Mouse (Mus musculus): ENCODE results near the gene Plekha7. TPM values are rescaled to one million over a fixed set of nuclear protein-coding genes. Genes with fewer than 3 reads are reported as not detected.

The Plekha7 gene
- polyA plus RNA-seq, 1 experiment = 0.25 TPM

DNA sequence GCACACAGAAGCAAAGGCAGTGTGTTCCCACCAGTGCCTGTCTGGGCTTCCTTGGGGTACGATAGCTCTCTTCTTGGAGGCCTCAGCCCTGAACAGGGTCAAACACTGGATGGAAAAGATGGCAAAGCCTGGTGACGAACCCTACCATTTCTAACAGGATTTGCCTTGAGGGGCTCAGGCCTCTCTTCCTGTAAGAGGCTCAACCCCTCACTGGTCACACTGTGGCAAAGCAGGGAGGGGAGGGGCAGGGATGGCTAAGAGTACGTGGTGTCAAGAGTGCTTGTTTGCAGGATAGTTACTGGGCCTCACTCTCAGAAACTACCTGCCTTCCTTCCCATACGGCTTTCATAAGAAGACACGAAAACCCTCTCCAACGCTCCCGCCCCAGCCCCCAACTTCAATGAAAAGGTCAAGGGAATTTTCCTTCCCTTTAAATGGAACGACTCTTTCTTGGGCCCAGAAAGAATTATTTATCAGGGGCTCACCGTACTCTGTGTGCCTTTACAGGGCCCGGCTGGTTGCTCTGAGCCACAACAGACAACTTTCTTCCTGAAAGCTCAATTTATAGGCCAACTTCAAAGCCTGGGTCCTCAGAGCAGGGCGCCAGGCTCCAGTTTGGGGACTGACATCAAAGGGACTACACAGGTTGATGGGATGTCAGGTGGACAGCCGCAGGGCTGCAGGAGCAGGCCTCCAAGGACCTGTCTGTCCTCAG is 192.8 kb downstream of the Plekha7 start:
- H3K79me2 ChIP-seq (ENCODE audit: control insufficient read depth, insufficient read depth) = no peaks in the 10 kb centered on the region
- no peaks in the 10 kb centered on the region for H3K36me3 ChIP-seq (ENCODE audit: control insufficient read depth, insufficient read depth)
- TF ChIP-seq FOSL1 (IDR thresholded peaks at IDR 0.05; ENCODE audit: insufficient read depth, low read length, poor library complexity, severe bottlenecking) (no peak), MAX (IDR thresholded peaks at IDR 0.05) (no peak), CEBPB (IDR thresholded peaks at IDR 0.05; ENCODE audit: low read depth) (no peak), CTCF (IDR thresholded peaks at IDR 0.05; ENCODE audit: control insufficient read depth, insufficient read depth, insufficient read length) (no peak), USF1 (IDR thresholded peaks at IDR 0.05; ENCODE audit: low read depth) (no peak), MYOD1 (IDR thresholded peaks at IDR 0.05; ENCODE audit: control insufficient read depth, insufficient read length, low read depth) (no peak), MYOG (IDR thresholded peaks at IDR 0.05; ENCODE audit: control insufficient read depth, extremely low read depth, insufficient read length) (no peak)
- H3K4me3 ChIP-seq (ENCODE audit: insufficient read depth, poor library complexity, severe bottlenecking) = no peak overlapping the region
- H3K27me3 ChIP-seq (ENCODE audit: control insufficient read depth, insufficient read depth, insufficient read length) = no peaks in the 10 kb centered on the region
- H3K79me3 ChIP-seq (ENCODE audit: low read depth) = no peaks in the 10 kb centered on the region
- H3ac ChIP-seq (ENCODE audit: control insufficient read depth, insufficient read length, low read depth) = no peak overlapping the region

DNA sequence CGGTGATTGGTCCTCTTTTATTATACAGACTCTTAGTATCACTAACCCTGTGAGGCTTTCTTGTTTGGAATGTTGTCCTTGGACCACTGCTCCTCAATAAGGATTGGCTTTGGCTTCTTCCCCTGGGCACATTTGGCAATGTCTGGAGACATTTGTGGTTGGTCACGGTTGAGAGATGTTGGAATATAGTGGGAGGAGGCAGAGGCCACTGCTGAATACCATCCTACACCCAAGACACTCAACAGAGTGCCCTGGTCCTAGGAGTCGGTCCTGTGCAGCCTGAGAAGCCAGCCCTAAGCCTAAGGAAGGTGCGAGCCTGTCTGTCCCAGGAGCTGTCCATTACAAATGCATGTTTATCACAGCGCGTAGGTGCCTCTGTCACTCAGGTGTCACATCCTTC is 196.6 kb downstream of the Plekha7 start:
- H3K36me3 ChIP-seq (ENCODE audit: control insufficient read depth, insufficient read depth) = no peaks in the 10 kb centered on the region
- no peak overlapping the region for H3ac ChIP-seq (ENCODE audit: control insufficient read depth, insufficient read length, low read depth)
- no peaks in the 10 kb centered on the region for H3K79me3 ChIP-seq (ENCODE audit: low read depth)
- H3K27me3 ChIP-seq (ENCODE audit: control insufficient read depth, insufficient read depth, insufficient read length) = no peaks in the 10 kb centered on the region
- H3K79me2 ChIP-seq (ENCODE audit: control insufficient read depth, insufficient read depth) = no peaks in the 10 kb centered on the region
- TF ChIP-seq FOSL1 (IDR thresholded peaks at IDR 0.05; ENCODE audit: insufficient read depth, low read length, poor library complexity, severe bottlenecking) (no peak), CTCF (IDR thresholded peaks at IDR 0.05; ENCODE audit: control insufficient read depth, insufficient read depth, insufficient read length) (no peak)
- no peak overlapping the region for H3K4me3 ChIP-seq (ENCODE audit: insufficient read depth, poor library complexity, severe bottlenecking)

DNA sequence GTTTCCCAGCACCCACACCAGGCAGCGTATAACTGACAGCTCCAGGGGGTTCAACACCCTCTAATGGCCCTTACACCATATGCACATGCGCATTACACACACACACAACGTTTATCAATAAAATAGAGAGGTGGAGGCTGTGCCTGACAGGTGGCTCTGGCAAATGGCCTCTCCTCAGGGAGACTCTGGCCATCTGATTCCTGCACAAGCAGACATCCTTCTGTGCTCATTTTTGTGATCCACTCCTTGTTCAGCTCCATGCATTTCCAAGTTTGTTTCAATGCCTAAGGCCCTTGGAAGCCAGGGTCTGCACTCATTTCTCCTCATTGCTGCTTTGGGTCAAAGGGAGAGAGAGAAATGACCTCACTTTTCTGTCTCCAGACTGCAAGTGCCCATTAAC is 197.5 kb downstream of the Plekha7 start:
- Histone ChIP-seq H3K27me3 (ENCODE audit: control insufficient read depth, insufficient read depth, insufficient read length) (no peaks in the 10 kb centered on the region), H3K36me3 (ENCODE audit: control insufficient read depth, insufficient read depth) (no peaks in the 10 kb centered on the region), H3ac (ENCODE audit: control insufficient read depth, insufficient read length, low read depth) (no peak overlapping the region), H3K79me3 (ENCODE audit: low read depth) (no peaks in the 10 kb centered on the region), H3K4me3 (ENCODE audit: insufficient read depth, poor library complexity, severe bottlenecking) (no peak overlapping the region), H3K79me2 (ENCODE audit: control insufficient read depth, insufficient read depth) (no peaks in the 10 kb centered on the region)
- TF ChIP-seq MAX (IDR thresholded peaks at IDR 0.05) = no peak

DNA sequence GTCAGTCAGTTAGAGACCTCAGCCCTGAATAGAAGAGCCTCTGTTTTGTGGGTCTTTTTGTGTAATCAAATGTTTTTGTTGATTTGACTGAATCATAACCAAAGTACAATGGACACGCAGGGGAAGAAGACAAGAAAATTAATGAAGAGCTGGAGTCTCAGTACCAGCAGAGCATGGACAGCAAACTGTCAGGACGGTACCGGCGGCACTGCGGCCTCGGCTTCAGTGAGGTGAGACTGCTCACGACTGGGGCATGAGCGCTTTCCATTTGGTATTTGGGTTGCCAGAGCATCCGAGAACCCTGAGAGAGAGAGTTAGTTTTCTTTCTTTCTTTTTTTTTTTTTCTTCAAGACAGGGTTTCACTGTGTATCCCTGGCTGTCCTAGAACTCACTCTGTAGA is 205.1 kb downstream of the Plekha7 start:
- Histone ChIP-seq H3K27me3 (ENCODE audit: control insufficient read depth, insufficient read depth, insufficient read length) (no peaks in the 10 kb centered on the region), H3ac (ENCODE audit: control insufficient read depth, insufficient read length, low read depth) (no peak overlapping the region), H3K79me3 (ENCODE audit: low read depth) (peaks cover 11% of the 10 kb centered on the region), H3K36me3 (ENCODE audit: control insufficient read depth, insufficient read depth) (peaks cover 35% of the 10 kb centered on the region), H3K4me3 (ENCODE audit: insufficient read depth, poor library complexity, severe bottlenecking) (no peak overlapping the region), H3K79me2 (ENCODE audit: control insufficient read depth, insufficient read depth) (peaks cover 22% of the 10 kb centered on the region)
- TF ChIP-seq CTCF (IDR thresholded peaks at IDR 0.05; ENCODE audit: control insufficient read depth, insufficient read depth, insufficient read length) = no peak
- TF ChIP-seq USF1 (IDR thresholded peaks at IDR 0.05; ENCODE audit: low read depth) = no peak
- no peak for TF ChIP-seq MAX (IDR thresholded peaks at IDR 0.05)
- TF ChIP-seq MYOG (IDR thresholded peaks at IDR 0.05; ENCODE audit: control insufficient read depth, extremely low read depth, insufficient read length) = no peak

DNA sequence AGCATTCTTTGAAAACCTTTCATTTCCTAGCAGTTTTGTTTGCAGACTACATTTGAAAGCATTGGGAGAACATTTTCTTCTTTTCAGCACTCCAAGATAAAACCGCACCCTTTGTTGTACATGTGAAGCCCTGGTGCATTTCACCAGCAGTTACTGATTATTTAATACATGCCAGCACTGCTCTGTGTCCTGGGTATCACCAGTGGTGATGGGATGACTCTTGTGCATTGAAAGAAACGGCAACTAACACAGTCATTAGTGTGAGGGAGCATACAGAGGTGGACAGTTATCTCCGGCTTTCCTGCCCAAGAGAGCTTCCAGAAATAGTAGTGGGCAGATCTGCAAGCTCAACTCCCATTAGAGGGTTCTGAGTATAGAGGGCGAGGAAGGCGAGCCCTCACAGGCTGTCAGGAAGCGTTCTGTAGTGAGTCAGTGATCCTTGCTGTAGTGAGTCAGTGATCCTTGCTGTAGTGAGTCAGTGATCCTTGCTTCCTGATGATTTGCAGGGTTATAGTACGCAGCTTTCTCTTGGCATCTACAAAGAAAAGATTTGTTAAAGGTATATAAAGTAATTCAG is 208.1 kb downstream of the Plekha7 start:
- no peak for TF ChIP-seq CTCF (IDR thresholded peaks at IDR 0.05; ENCODE audit: control insufficient read depth, insufficient read depth, insufficient read length)
- no peak for TF ChIP-seq MYOG (IDR thresholded peaks at IDR 0.05; ENCODE audit: control insufficient read depth, extremely low read depth, insufficient read length)
- Histone ChIP-seq H3K36me3 (ENCODE audit: control insufficient read depth, insufficient read depth) (peaks cover 34% of the 10 kb centered on the region), H3K79me3 (ENCODE audit: low read depth) (peaks cover 38% of the 10 kb centered on the region), H3K4me3 (ENCODE audit: insufficient read depth, poor library complexity, severe bottlenecking) (no peak overlapping the region), H3K27me3 (ENCODE audit: control insufficient read depth, insufficient read depth, insufficient read length) (no peaks in the 10 kb centered on the region), H3K79me2 (ENCODE audit: control insufficient read depth, insufficient read depth) (peaks cover 52% of the 10 kb centered on the region), H3ac (ENCODE audit: control insufficient read depth, insufficient read length, low read depth) (no peak overlapping the region)

DNA sequence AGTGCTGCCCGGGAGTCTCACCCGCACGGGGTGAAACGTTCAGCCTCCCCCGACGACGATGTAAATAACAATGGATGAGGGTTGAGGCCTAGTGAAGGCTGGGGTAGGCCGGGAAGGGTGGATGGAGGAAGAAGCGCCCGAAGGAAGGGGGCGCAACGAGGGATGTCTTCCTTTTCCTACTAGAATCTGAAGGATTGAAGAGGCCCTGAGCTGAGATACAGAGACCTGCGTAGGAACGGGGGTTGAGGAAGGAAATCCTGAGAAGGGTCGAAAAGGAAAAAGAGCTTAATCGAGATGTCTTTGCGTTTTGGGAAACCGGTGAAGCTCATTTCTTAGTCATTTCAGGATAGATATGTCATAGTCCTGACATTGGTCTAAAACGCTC is 214.7 kb downstream of the Plekha7 start:
- TF ChIP-seq MAX (IDR thresholded peaks at IDR 0.05) (no peak), MYOD1 (IDR thresholded peaks at IDR 0.05; ENCODE audit: control insufficient read depth, insufficient read length, low read depth) (no peak), FOSL1 (IDR thresholded peaks at IDR 0.05; ENCODE audit: insufficient read depth, low read length, poor library complexity, severe bottlenecking) (no peak), USF1 (IDR thresholded peaks at IDR 0.05; ENCODE audit: low read depth) (no peak), MYOG (IDR thresholded peaks at IDR 0.05; ENCODE audit: control insufficient read depth, extremely low read depth, insufficient read length) (no peak), CTCF (IDR thresholded peaks at IDR 0.05; ENCODE audit: control insufficient read depth, insufficient read depth, insufficient read length) (no peak), CEBPB (IDR thresholded peaks at IDR 0.05; ENCODE audit: low read depth) (no peak)
- Histone ChIP-seq H3K79me3 (ENCODE audit: low read depth) (peaks cover 44% of the 10 kb centered on the region), H3K27me3 (ENCODE audit: control insufficient read depth, insufficient read depth, insufficient read length) (no peaks in the 10 kb centered on the region), H3ac (ENCODE audit: control insufficient read depth, insufficient read length, low read depth) (peak overlapping the region; percentile 71), H3K36me3 (ENCODE audit: control insufficient read depth, insufficient read depth) (peaks cover 5% of the 10 kb centered on the region), H3K4me3 (ENCODE audit: insufficient read depth, poor library complexity, severe bottlenecking) (peak overlapping the region; percentile 49), H3K79me2 (ENCODE audit: control insufficient read depth, insufficient read depth) (peaks cover 53% of the 10 kb centered on the region)
